Mouse (Mus musculus) macrophage (primary cell): ENCODE results near the gene Spdye4c. TPM values are rescaled to one million over a fixed set of nuclear protein-coding genes. Genes with fewer than 3 reads are reported as not detected.

Experiments
- H3K27ac ChIP-seq: fragments of 350-480 bp; formaldehyde crosslinking; 2 replicates; pipeline ENCODE4 v1.9.0; 2021
- H3K36me3 ChIP-seq: fragments of 350-480 bp; formaldehyde crosslinking; 2 replicates; pipeline ENCODE4 v1.9.0; 2021; ENCODE audit errors: inconsistent target
- H3K4me3 ChIP-seq: fragments of 350-480 bp; formaldehyde crosslinking; 2 replicates; pipeline ENCODE4 v1.9.0; 2021; ENCODE audit errors: inconsistent target
- H3K79me2 ChIP-seq: fragments of 350-480 bp; formaldehyde crosslinking; 2 replicates; pipeline ENCODE4 v1.9.0; 2021; ENCODE audit errors: inconsistent target
- WGBS: methylation state at CpG from one replicate; pipeline ENCODE4 v1.1.7; 2026; ENCODE audit warnings: inconsistent platforms; ENCODE audit not compliant: missing documents; 5-methylcytosine and 5-hydroxymethylcytosine counted together
- polyA plus RNA-seq: library from polyadenylated mRNA; stranded (reverse); fragments of 250-400 nt; gene quantifications from 3 replicates; pipeline ENCODE4 v1.2.4, GENCODE M21; 2018; ENCODE audit warnings: inconsistent platforms
- total RNA-seq, 78 experiments: library from RNA; depleted of rRNA; stranded (reverse); fragments of 250-400 nt; gene quantifications; 1 replicate in 9 of 78; 2 replicates in 24 of 78; 3 replicates in 43 of 78; 4 replicates in 2 of 78; pipeline ENCODE4 v1.2.4; 2018; ENCODE audit warnings: inconsistent platforms in 56 of 78

The Spdye4c gene
- total RNA-seq (2018; cell fraction: chromatin; rRNA removed) = not detected
- not detected for total RNA-seq (2018; cell fraction: cytosol; rRNA removed)
- not detected for total RNA-seq (2018; cell fraction: nucleus; rRNA removed)
- not detected in 3 replicates for polyA plus RNA-seq

DNA sequence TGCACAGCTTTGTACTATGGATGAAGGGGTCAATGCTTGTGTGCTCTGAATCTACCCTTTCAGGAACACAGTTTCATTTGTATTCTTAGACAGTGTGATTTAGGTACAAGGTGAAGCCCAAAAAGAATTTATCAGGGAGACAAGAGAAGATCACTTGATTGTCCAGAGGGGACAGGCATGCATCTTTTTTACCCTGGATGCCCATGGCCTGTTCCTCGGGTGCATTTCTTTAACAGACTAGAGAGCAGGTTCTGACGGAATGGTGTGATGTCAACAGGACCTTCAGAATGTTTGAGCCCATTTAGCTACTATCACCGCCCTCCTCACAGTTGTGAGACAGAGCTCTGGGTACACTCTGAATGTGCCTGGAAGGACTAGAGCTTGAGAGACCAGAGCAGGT lies at the start of gene Spdye4c:
Gene Spdye4c, plus strand, starts transcription at position 301 of the 400 bp plus-strand sequence.
- Histone ChIP-seq H3K36me3 (no peaks in the 10 kb centered on the region), H3K27ac (no peak within 1 kb of the TSS), H3K4me3 (no peak within 1 kb of the TSS), H3K79me2 (no peaks in the 10 kb centered on the region)
- WGBS = 97% methylated on average over 3 of the region's 3 CpGs

GRCm38 (mm10) chr2:128543495-128543894 lies 47.5 kb upstream of the Spdye4c start:
- H3K79me2 ChIP-seq = no peaks in the 10 kb centered on the region
- H3K27ac ChIP-seq = no peak overlapping the region
- H3K4me3 ChIP-seq = no peak overlapping the region
- whole genome bisulfite sequencing = 41% methylated on average over 8 of the region's 8 CpGs
- H3K36me3 ChIP-seq = no peaks in the 10 kb centered on the region

- no peaks in the 10 kb centered on the region for H3K79me2 ChIP-seq
- H3K36me3 ChIP-seq = no peaks in the 10 kb centered on the region
- no peak overlapping the region for H3K27ac ChIP-seq
- WGBS = 67% methylated on average over 5 of the region's 5 CpGs
- H3K4me3 ChIP-seq = no peak overlapping the region
These were observed 46.4 kb upstream of the Spdye4c start for GRCm38 (mm10) chr2:128544421-128545137.

DNA sequence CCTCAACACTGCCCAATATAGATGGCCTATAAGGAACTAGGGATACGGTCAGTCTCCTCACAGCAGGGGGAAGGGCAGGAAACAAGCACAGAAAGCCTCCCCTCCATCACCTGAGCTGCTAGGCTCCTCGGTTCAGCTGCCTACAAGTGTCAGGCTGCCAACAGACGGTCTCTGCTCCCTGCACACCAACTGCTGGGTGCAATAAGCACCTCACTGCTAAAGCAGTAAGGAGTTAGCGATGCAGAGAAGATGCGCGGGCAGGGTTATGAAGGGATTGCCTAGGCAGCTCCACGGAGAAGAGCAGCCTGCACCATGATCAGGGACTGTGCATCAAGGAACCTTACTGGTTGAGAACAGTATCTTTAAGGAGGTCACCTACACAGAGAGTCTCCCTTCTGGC lies 45.6 kb upstream of the Spdye4c start:
- Histone ChIP-seq H3K36me3 (no peaks in the 10 kb centered on the region), H3K4me3 (no peak overlapping the region), H3K79me2 (no peaks in the 10 kb centered on the region), H3K27ac (no peak overlapping the region)
- 86% methylated on average over 7 of the region's 7 CpGs for WGBS

- Histone ChIP-seq H3K36me3 (no peaks in the 10 kb centered on the region), H3K27ac (no peak overlapping the region), H3K79me2 (no peaks in the 10 kb centered on the region), H3K4me3 (no peak overlapping the region)
- 94% methylated on average over 10 of the region's 10 CpGs for WGBS
These were observed 43.9 kb upstream of the Spdye4c start for GRCm38 (mm10) chr2:128547079-128547478.

- no peaks in the 10 kb centered on the region for H3K36me3 ChIP-seq
- no peaks in the 10 kb centered on the region for H3K79me2 ChIP-seq
- H3K27ac ChIP-seq = no peak overlapping the region
- H3K4me3 ChIP-seq = no peak overlapping the region
- WGBS = 94% methylated on average over 2 of the region's 2 CpGs
These were observed 42.7 kb upstream of the Spdye4c start for GRCm38 (mm10) chr2:128548262-128548661.

- no peak overlapping the region for H3K4me3 ChIP-seq
- H3K36me3 ChIP-seq = no peaks in the 10 kb centered on the region
- no peaks in the 10 kb centered on the region for H3K79me2 ChIP-seq
- 50% methylated on average over 7 of the region's 7 CpGs for WGBS
- H3K27ac ChIP-seq = no peak overlapping the region
These were observed 41.4 kb upstream of the Spdye4c start for GRCm38 (mm10) chr2:128549561-128549960.

DNA sequence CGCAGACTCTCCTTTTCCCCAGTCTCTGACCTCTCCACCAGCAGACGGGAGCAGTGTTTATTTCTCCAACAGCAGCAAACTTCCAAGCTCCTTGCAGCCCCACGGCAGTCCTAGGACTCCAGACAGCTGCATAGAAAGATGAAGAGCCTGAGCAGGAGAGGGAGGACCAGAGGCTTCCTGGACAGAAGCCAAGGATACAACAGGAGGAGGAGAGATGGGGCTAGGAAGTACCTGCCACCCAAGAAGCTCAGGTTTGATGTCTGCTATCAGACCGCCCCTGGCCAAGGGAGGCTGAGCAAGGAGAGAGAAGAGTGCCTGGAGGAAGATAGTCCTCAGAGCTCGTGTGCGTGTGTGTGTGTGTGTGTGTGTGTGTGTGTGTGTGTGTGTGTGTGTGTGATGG lies 41.0 kb upstream of the Spdye4c start:
- Histone ChIP-seq H3K36me3 (no peaks in the 10 kb centered on the region), H3K27ac (no peak overlapping the region), H3K79me2 (no peaks in the 10 kb centered on the region), H3K4me3 (no peak overlapping the region)
- 88% methylated on average over 5 of the region's 6 CpGs for WGBS

GRCm38 (mm10) chr2:128552080-128552791 lies 38.8 kb upstream of the Spdye4c start:
- WGBS = 57% methylated on average over 8 of the region's 8 CpGs
- Histone ChIP-seq H3K79me2 (no peaks in the 10 kb centered on the region), H3K4me3 (no peak overlapping the region), H3K36me3 (no peaks in the 10 kb centered on the region), H3K27ac (no peak overlapping the region)

DNA sequence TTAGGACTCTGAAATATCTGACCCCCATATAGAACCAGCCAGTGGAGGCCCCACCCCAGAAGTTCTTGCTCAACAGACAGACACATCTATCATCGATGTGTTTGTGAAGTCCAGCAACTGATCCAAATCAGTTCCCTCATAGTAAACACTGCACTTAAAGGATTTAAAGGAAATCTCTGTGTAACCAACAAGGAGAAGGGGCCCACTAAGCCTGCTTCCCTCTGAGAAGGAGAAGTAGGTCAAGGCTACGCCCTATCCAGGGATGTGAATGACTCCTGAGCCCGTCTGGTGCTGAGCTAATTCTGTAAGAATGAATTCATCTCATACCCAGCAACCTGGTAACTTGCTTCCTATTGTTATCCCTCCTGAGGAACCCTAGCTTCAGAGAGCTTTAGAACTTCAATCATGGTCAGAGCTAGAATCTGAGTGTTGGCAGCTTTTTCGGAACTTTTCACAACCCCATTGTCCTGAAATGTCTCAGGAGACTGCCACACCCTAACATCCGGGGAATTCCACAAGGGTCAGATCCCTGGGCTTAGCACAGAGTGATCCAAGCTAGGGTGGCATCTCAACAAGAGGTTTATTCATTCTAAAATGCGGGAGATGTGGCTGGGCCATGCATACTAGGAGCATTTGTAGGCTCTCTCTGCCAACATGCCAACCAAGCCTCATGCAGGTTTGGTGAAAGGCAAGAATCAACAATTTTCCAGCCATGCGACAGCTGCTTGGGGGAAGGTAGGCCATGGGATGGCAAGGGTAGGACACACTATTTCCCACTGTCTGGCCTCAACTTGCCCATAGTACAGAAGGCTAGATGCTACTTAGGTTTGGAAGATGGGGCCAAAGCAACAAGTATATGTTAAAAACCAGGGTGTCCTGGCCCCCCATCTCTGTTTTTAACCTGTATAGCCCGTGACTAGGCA lies 38.0 kb upstream of the Spdye4c start:
- Histone ChIP-seq H3K36me3 (no peaks in the 10 kb centered on the region), H3K79me2 (no peaks in the 10 kb centered on the region), H3K4me3 (no peak overlapping the region), H3K27ac (no peak overlapping the region)
- 78% methylated on average over 8 of the region's 8 CpGs for WGBS

GRCm38 (mm10) chr2:128555082-128555481 lies 35.9 kb upstream of the Spdye4c start:
- Histone ChIP-seq H3K4me3 (no peak overlapping the region), H3K27ac (no peak overlapping the region), H3K79me2 (no peaks in the 10 kb centered on the region), H3K36me3 (no peaks in the 10 kb centered on the region)
- WGBS = 94% methylated on average over 9 of the region's 9 CpGs

DNA sequence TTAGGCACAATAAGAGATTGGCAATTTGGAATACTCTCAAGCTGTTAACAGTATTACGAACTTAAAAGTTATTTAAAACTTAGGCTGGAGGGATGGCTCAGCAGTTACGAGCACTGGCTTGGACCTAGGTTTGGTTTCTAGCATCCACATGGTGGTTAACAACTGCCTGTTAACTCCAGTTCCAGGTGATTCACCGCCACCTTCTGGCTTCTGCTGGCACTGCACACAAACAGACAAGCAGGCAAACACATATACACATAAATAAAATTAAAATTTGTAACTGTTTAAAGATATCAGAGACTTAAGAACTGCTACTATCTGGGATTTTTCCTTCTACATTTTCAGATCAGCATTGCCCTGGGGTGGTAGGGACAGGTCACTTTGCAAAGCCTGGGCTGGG lies 26.8 kb upstream of the Spdye4c start:
- 94% methylated on average over 3 of the region's 3 CpGs for WGBS

GRCm38 (mm10) chr2:128565904-128566303 lies 25.1 kb upstream of the Spdye4c start:
- Histone ChIP-seq H3K36me3 (no peaks in the 10 kb centered on the region), H3K79me2 (no peaks in the 10 kb centered on the region), H3K4me3 (no peak overlapping the region), H3K27ac (no peak overlapping the region)
- 88% methylated on average over 8 of the region's 8 CpGs for WGBS

More for the DNA sequence above, 26.8 kb upstream of the Spdye4c start:
- no peak overlapping the region for H3K4me3 ChIP-seq
- no peaks in the 10 kb centered on the region for H3K36me3 ChIP-seq
- no peaks in the 10 kb centered on the region for H3K79me2 ChIP-seq
- H3K27ac ChIP-seq = no peak overlapping the region

- Histone ChIP-seq H3K79me2 (no peaks in the 10 kb centered on the region), H3K27ac (no peak overlapping the region), H3K4me3 (no peak overlapping the region), H3K36me3 (no peaks in the 10 kb centered on the region)
- 76% methylated on average over 10 of the region's 10 CpGs for WGBS
These were observed 24.5 kb upstream of the Spdye4c start for GRCm38 (mm10) chr2:128566304-128567147.
